Mouse (Mus musculus) induced T-regulatory cell, adult 2 months (primary cell): ENCODE data around the gene Tmem189.
A peak's percentile ranks its signal among the peaks of the same experiment; 100 is the strongest.

ENCODE experiments used
- DNase-seq: peaks from one replicate; pipeline ENCODE4 v3.0.0-alpha.2; 2012; ENCODE audit warnings: low read depth

Tmem189 gene

GRCm38 (mm10) chr2:167679902-167680430 lies 9.7 kb downstream of the Tmem189 start:
- DNase-seq: peak; percentile 92

DNA sequence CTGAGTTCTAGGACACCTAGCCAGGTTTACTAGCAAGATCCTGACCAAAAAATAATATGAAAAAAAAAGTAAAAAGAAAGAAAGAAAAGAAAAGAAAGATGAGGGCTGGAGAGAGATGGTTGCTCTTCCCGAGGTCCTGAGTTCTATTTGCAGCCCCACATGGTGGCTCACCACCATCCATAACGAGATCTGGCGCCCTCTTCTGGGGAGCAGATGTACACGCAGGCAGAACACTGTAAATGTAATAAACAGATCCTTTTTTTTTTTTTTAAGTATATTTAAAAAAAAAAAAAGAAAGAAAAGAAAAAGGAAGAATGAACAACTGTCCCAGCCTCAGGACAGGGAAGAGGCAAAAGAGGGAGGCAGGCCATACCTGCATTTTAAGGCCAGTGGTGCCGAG lies 11.0 kb downstream of the Tmem189 start:
- peak; percentile 72 for DNase-seq

- DNase-seq: peak; percentile 70
These were observed 14.3 kb downstream of the Tmem189 start for GRCm38 (mm10) chr2:167675120-167675909.

GRCm38 (mm10) chr2:167672212-167672685 lies 17.4 kb downstream of the Tmem189 start:
- no peak for DNase-seq

GRCm38 (mm10) chr2:167671101-167671633 lies 18.5 kb downstream of the Tmem189 start:
- no peak for DNase-seq

- no peak for DNase-seq
These were observed 20.2 kb downstream of the Tmem189 start for GRCm38 (mm10) chr2:167669398-167669797.

- DNase-seq: no peak
These were observed 21.2 kb downstream of the Tmem189 start for GRCm38 (mm10) chr2:167668426-167668825.

DNA sequence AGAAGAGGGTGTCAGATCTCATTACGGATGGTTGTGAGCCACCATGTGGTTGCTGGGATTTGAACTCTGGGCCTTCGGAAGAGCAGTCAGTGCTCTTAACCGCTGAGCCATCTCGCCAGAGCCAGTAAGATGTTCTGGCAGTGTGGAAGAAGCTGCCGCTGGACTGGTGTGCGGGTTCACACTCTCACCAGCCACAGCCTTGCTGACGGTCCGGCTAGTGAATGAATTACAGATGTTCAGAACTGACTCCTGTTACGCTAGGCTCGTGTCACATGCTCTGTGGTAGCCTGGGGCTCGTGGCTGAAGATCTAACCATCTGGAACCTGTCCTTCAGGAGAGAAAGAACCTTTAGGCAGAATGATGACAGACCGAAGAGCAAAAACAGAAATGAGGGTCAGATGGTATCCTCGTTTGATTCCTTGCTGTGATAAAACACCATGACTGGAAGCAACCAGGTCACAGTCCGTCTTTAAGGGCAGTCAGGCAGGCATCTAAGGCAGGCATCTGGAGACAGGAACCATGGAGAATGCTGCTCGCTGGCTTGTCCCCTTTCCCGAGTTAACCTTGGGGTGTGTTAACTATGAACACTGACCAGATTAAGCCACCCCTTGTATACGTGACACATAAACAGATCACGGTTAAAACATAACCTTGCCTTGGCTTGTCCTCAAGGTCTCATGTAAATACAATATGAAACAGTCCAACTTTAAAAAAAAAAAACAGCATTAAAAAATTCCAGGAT lies 23.5 kb downstream of the Tmem189 start:
- no peak for DNase-seq

- DNase-seq: no peak
These were observed 26.9 kb downstream of the Tmem189 start for GRCm38 (mm10) chr2:167662713-167663112.

- DNase-seq: peak; percentile 94
These were observed 28.1 kb downstream of the Tmem189 start, which contains the start of gene Gm20431 for GRCm38 (mm10) chr2:167661270-167662203. Gene Gm20431 (minus strand): TSS chr2:167661496.

- DNase-seq: peak; percentile 57
These were observed 29.0 kb downstream of the Tmem189 start for GRCm38 (mm10) chr2:167660611-167660971.

DNA sequence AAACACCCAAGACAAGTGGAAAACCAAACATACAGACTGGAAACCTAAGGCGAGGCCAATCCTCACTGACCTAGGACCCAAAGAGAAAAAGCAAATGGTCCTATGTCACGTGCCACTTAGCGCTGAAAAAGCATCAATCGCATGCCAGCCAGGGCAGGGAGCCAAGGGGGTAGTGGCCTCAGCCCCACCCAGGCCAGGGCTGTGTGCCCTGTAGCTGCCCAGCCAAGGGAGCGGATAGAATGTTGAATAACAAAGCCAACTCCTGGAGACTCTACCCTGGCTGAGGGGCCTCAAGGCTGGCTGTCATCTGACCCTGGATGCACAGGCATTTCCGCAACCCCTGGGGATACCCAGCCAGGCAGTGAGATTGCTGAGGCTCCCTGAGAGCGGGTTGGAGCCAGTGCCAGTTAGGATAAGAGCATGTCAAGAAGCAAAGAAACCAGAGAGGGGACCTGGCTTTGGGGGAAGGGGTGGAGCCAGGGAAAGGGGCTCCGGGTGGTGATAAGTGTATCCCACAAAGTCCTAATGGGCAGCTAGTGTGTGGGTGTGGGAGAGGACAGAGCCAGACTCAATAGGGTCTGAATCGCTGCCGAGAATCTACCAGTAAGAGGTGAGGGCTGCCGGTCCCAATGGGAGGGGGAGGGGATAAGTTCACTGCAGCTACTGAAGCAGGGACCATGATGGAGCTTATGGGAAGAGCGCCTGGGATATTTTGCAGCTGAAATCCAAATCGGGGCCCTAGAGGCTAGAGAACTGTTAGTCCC lies 29.6 kb downstream of the Tmem189 start:
- DNase-seq: peak; percentile 36

DNA sequence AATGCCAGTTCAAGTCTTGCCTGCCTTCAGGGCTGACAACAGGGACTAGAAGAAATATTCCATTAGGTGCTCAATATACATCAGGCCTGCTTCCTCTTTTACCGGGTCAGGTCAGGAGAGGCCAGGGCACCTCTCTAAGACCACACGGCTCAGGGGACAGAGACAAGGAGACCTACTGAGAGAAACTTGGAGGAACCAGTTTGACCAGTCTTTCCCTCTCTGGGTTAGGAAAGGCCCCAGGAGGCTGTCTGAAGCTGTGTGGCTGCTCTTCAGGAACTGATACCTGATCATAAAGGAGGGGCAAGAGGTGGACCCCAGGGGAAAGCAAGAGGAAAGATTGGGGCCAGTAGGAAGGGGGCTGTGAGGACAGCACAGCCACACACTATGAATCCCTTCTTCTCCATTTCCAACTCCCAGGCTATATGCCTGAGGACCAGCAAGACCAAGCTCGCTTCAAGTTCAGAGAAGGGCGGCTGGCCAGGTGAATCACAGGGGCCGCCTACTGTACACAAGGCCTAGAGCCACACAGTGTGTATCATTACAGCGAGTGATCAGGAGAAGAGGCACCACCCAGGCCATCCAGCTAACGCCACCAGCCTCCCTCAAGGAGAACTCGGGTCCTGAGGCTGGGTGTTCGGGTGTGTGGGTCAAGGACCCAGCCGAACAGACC lies 30.3 kb downstream of the Tmem189 start:
- DNase-seq: no peak

DNA sequence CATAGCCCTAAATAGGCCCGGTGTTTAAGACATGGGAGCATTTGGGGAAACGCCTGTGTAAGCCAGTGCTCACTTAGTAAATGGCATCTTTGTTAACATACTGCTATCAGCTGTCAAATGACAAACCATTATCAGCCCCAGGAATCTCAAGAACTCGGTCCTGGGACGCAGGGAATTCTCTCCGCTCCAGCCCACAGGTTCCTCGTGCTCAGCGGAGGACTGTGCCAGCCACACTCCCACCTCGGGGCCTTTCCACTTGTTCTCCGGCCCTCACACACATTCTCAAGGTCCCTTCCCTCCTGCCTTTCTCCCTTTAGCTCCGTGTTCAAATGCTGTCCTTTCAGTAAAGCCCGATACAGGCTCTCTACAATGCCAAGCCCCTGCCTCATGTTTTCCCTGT lies 30.9 kb downstream of the Tmem189 start:
- no peak for DNase-seq

DNA sequence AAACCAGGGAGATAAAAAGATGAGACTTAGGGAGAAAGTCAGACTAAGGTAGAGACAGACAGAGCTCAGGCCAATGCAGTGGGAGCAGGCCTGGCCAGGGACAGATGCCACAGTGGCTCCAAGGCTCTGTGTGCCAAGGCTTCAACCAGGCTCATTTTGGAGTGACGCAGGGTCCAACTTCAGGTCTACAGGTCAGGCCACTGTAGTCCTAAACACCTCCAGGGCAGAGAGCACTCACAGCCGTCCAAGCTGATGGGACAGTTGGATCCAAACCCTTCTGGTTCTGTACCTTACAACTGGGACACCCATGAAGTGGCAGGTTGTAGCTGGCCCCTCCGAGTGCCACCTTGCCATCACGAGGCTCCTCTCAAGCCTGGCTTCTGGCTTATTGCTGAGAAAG lies 31.6 kb downstream of the Tmem189 start:
- DNase-seq: no peak

DNA sequence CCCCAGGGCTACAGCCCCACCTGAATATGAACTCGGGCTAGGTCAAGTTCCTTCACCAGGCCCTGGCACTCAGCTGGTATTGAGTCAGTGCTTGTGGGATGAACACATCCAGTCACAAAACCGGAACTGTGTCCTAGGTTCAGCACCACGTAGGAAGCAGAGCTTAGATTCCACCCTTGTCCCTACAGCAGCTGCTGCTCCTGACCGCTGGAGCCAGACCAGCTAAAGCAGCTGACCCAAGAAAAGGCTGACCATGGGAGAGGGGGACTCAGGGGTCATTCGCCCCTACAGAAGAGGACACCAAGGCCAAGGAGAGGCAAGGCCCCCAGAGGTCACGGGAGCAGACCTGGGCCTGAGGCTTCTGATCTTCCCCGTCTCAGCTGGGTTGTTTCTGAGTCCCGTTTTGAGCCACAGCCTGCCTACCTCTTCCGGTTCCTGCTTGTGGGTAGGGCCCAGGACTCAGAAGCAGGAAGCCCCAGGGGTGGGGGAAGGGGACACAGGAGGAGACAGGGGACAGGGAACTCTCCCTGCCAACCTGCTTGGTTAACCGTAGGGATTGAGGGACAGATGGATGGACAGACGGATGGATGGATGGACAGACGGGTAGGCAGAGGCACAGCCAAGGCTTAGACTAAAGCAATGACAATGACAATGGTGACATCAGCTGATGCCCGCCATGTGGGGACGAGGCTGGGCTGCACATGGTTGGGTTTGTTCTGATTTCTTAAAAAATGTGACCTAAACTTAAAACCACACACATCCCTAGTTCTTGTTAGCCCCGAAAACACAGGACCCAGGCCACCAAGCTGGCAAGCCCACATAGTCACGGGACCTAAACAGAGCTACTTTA lies 32.8 kb downstream of the Tmem189 start:
- DNase-seq: peak; percentile 93

DNA sequence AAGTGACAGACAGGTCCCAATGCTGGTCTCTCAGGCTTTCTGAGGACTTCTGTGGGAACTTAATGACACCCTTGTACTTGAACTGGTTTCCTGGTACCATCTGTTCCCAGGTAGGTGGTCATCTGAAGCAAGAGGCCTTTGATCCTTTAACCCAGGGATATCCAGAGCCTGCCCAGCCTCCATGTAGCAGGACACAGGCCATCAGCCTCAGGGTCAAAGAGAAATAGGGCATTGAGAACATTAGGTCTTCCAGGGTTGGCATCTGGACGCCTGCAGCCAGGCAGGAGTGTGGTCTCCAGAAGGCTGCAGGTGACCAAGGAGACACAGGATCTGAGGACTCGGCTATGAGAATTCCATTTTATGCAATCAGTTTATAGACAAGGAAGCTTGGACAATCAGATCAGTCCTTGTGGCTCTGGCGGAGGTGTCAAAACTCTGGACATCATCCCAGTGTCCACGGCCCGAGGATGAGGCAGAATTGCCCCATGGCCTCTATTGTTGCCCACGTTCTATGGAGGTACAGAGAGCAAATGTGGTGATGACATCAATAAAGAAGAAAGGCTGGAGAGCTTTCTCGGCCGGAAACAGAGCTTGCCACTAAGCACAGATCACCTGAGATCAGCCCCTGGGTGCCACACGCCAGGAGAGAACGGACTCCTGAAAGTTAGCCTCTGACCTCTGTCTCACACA lies 34.6 kb downstream of the Tmem189 start:
- DNase-seq: no peak

DNA sequence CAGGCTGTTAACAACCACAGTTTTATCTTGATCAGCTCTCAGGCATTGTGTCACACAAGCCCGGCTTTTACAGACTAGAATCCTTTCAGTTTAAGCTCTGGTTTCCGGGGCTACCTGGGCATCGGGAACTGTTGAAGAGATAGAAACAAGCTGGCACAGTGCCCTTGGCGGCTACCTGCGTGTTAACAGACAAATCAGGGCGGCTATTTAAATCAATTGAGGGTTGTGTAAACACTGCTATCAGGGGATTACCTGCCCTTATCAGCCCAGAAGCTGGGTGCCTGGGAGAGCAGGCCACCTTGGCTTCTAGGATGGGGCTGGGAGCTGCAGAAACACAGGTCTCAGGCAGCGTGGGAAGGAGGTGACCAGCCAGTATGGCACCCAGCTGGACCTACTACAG lies 36.9 kb downstream of the Tmem189 start:
- DNase-seq: no peak

GRCm38 (mm10) chr2:167651622-167652021 lies 38.0 kb downstream of the Tmem189 start:
- no peak for DNase-seq
